Mouse (Mus musculus) heart, adult 2 months (tissue): ENCODE data around the gene Mrpl35. TPM values are rescaled to one million over a fixed set of nuclear protein-coding genes. Genes with fewer than 3 reads are reported as not detected.

ENCODE experiments used
- DNase-seq, 2 experiments: peaks; one replicate each; pipeline ENCODE4 v3.0.0; 2021
- H3K27ac ChIP-seq: fragments of 200-600 bp; 2 replicates; pipeline ENCODE4 v1.8.1; 2022
- H3K27me3 ChIP-seq: fragments of 200-500 bp; 2 replicates; pipeline ENCODE4 v1.6.1; 2012; ENCODE audit warnings: mild to moderate bottlenecking, low read length, inconsistent platforms, mixed read lengths; ENCODE audit not compliant: control insufficient read depth, insufficient read depth
- H3K36me3 ChIP-seq: fragments of 200-500 bp; 2 replicates; pipeline ENCODE4 v1.6.1; 2012; ENCODE audit warnings: low read length, inconsistent platforms; ENCODE audit not compliant: control insufficient read depth, insufficient read depth
- H3K4me1 ChIP-seq: fragments of 200-500 bp; 2 replicates; pipeline ENCODE4 v1.6.1; 2011; ENCODE audit warnings: low read length; ENCODE audit not compliant: control insufficient read depth, insufficient read depth
- H3K4me3 ChIP-seq: fragments of 200-600 bp; 2 replicates; pipeline ENCODE4 v1.8.1; 2022
- H3K79me2 ChIP-seq: fragments of 200-500 bp; replicated peaks from 2 replicates; pipeline ENCODE4 v1.6.1; 2012; ENCODE audit warnings: mild to moderate bottlenecking, inconsistent platforms, low read length, moderate library complexity, mixed read lengths; ENCODE audit not compliant: control insufficient read depth, insufficient read depth
- H3K9ac ChIP-seq: fragments of 200-500 bp; 2 replicates; pipeline ENCODE4 v1.6.1; 2012; ENCODE audit warnings: low read depth, mild to moderate bottlenecking, control low read depth, inconsistent platforms, low read length, mixed read lengths
- CTCF ChIP-seq: fragments of 200-600 bp; IDR thresholded peaks from 2 replicates; pipeline ENCODE4 v1.8.1; 2022; ENCODE audit warnings: antibody characterized with exemption, mild to moderate bottlenecking, moderate library complexity
- EP300 ChIP-seq: fragments of 200-500 bp; IDR thresholded peaks from 2 replicates; pipeline ENCODE4 v1.6.1; 2011; ENCODE audit warnings: low read depth, low read length, control low read depth; ENCODE audit not compliant: insufficient read depth
- POLR2A ChIP-seq: fragments of 200-500 bp; IDR thresholded peaks from 2 replicates; pipeline ENCODE4 v1.6.1; 2011; ENCODE audit warnings: mild to moderate bottlenecking, low read depth, low read length, control low read depth; ENCODE audit not compliant: insufficient read depth
- WGBS: fragments of 180-500 bp; shearing (Covaris S2); methylation state at CpG from one replicate; pipeline ENCODE4 v1.1.7; 2018; 5-methylcytosine and 5-hydroxymethylcytosine counted together
- intact Hi-C: fragments of 180-260 bp; cut with DNase I; formaldehyde crosslinking; loops from one replicate; pipeline ENCODE4 v1.15.1; 2025
- polyA plus RNA-seq: library from polyadenylated mRNA; depleted of rRNA; stranded (reverse); fragments of >200 nt; gene quantifications from 2 replicates; pipeline ENCODE4 v1.2.3, GENCODE M21; 2012
- total RNA-seq, 2 experiments: library from RNA; stranded (reverse); gene quantifications; 2 replicates each; pipeline ENCODE4 v1.2.3; 2021

The Mrpl35 gene
- total and polyA plus RNA-seq, 3 experiments, result 14.3 to 49.0 (median 48.2) TPM

GRCm38 (mm10) chr6:71791771-71792170 is 35.0 kb downstream of the Mrpl35 start:
- Histone ChIP-seq H3K36me3 (no peaks in the 10 kb centered on the region), H3K27ac (no peak overlapping the region), H3K4me1 (no peaks in the 10 kb centered on the region), H3K4me3 (no peak overlapping the region), H3K27me3 (no peaks in the 10 kb centered on the region), H3K9ac (no peak overlapping the region), H3K79me2 (no peaks in the 10 kb centered on the region)
- DNase-seq, result no peak
- intact Hi-C loops, result no loop called here
- WGBS, result 77% methylated on average over 6 of the region's 6 CpGs
- TF ChIP-seq EP300, result no peak
- TF ChIP-seq POLR2A, result no peak
- no peak for TF ChIP-seq CTCF

- no peaks in the 10 kb centered on the region for H3K36me3 ChIP-seq
- no peaks in the 10 kb centered on the region for H3K27me3 ChIP-seq
- no peaks in the 10 kb centered on the region for H3K4me1 ChIP-seq
- no peaks in the 10 kb centered on the region for H3K79me2 ChIP-seq
- H3K9ac ChIP-seq, result no peak overlapping the region
- TF ChIP-seq POLR2A (no peak), CTCF (no peak), EP300 (no peak)
- intact Hi-C loops, result no loop called here
- DNase-seq, result no peak
- H3K27ac ChIP-seq, result no peak overlapping the region
- H3K4me3 ChIP-seq, result no peak overlapping the region
- WGBS, result 64% methylated on average over 9 of the region's 9 CpGs
These were observed 38.4 kb downstream of the Mrpl35 start for GRCm38 (mm10) chr6:71788348-71788747.

GRCm38 (mm10) chr6:71783165-71783564 is 43.6 kb downstream of the Mrpl35 start:
- TF ChIP-seq EP300 (no peak), CTCF (no peak), POLR2A (no peak)
- H3K4me1 ChIP-seq, result no peaks in the 10 kb centered on the region
- no peak overlapping the region for H3K27ac ChIP-seq
- H3K36me3 ChIP-seq, result no peaks in the 10 kb centered on the region
- no peak overlapping the region for H3K4me3 ChIP-seq
- intact Hi-C loops, result no loop called here
- DNase-seq, result no peak
- 90% methylated on average over 5 of the region's 5 CpGs for WGBS
- H3K79me2 ChIP-seq, result no peaks in the 10 kb centered on the region
- H3K27me3 ChIP-seq, result no peaks in the 10 kb centered on the region
- H3K9ac ChIP-seq, result no peak overlapping the region

GRCm38 (mm10) chr6:71780431-71780830 is 46.3 kb downstream of the Mrpl35 start:
- 59% methylated on average over 7 of the region's 7 CpGs for WGBS
- DNase-seq, result no peak
- H3K4me3 ChIP-seq, result no peak overlapping the region
- no peaks in the 10 kb centered on the region for H3K27me3 ChIP-seq
- H3K4me1 ChIP-seq, result no peaks in the 10 kb centered on the region
- no peak overlapping the region for H3K9ac ChIP-seq
- no peaks in the 10 kb centered on the region for H3K36me3 ChIP-seq
- no peaks in the 10 kb centered on the region for H3K79me2 ChIP-seq
- no peak for TF ChIP-seq CTCF
- TF ChIP-seq EP300, result no peak
- no peak for TF ChIP-seq POLR2A
- no peak overlapping the region for H3K27ac ChIP-seq
- intact Hi-C loops, result no loop called here

GRCm38 (mm10) chr6:71779831-71780230 is 46.9 kb downstream of the Mrpl35 start:
- Histone ChIP-seq H3K27ac (no peak overlapping the region), H3K79me2 (no peaks in the 10 kb centered on the region), H3K4me3 (no peak overlapping the region), H3K27me3 (no peaks in the 10 kb centered on the region), H3K4me1 (no peaks in the 10 kb centered on the region), H3K9ac (no peak overlapping the region), H3K36me3 (no peaks in the 10 kb centered on the region)
- intact Hi-C loops, result no loop called here
- 85% methylated on average over 2 of the region's 2 CpGs for WGBS
- DNase-seq, result no peak
- TF ChIP-seq POLR2A, result no peak
- TF ChIP-seq EP300, result no peak
- TF ChIP-seq CTCF, result no peak

GRCm38 (mm10) chr6:71778016-71778415 is 48.8 kb downstream of the Mrpl35 start:
- intact Hi-C loops, result no loop called here
- H3K36me3 ChIP-seq, result no peaks in the 10 kb centered on the region
- H3K4me1 ChIP-seq, result no peaks in the 10 kb centered on the region
- DNase-seq, result no peak
- 81% methylated on average over 5 of the region's 5 CpGs for WGBS
- H3K27me3 ChIP-seq, result no peaks in the 10 kb centered on the region
- no peaks in the 10 kb centered on the region for H3K79me2 ChIP-seq
- H3K9ac ChIP-seq, result no peak overlapping the region
- TF ChIP-seq POLR2A (no peak), EP300 (no peak)
- no peak overlapping the region for H3K27ac ChIP-seq
- no peak overlapping the region for H3K4me3 ChIP-seq
